Mouse (Mus musculus) heart, postnatal 25 days (tissue): ENCODE results near the gene Nfe2l1. TPM values are rescaled to one million over a fixed set of nuclear protein-coding genes. Genes with fewer than 3 reads are reported as not detected.

Source experiments
- DNase-seq: peaks from one replicate; pipeline ENCODE4 v3.0.0; 2022; ENCODE audit warnings: low spot score
- intact Hi-C: fragments of 180-260 bp; cut with DNase I; formaldehyde crosslinking; loops from one replicate; pipeline ENCODE4 v1.15.1; 2025
- total RNA-seq, 2 experiments: library from RNA; stranded (reverse); gene quantifications; 2 replicates each; pipeline ENCODE4 v1.2.3; 2021

The Nfe2l1 gene
- 100 to 1,000 TPM; 346 to 370 TPM for total RNA-seq

DNA sequence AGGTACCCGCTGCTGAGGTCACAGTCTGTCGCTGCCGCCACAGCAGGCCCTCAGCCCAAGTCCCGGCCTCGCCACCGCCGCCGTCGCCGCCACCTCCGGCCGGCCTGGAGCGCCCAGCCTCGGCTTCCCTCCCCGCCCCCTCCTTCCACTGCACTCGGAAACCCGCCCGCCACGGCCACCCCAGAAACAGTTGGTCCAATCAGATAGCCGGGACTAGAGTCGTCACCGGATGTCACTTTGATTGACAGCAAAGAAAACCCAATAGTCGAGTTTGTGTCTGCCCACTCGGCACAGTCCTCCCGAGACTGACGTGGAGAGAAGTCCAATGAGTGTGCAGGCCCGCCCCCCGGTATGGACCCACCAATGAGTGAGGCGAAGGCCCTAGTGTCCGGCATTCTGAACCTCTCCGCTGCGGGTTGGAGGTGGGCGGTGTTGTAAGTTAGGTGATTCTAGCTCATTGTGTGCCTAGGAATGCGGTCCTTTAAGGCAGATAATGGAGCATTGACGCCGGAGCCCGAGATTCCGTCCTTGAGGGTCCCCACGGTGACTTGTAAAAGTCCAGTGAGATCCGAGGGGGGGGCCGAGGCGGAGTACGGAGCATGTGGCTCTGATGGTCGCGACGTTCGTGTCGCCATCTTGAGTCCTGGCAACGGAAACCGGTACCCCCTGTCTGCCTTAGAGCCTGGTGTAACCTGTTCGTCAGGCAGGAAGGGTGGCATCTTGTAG is at the start of gene Nfe2l1:
TSS of gene Nfe2l1 (minus strand) at position 156 of the 726 bp plus-strand sequence.
- intact Hi-C loops = loop anchor here (5.0 kb wide), 1 partner anchor 43 kb away; the partner anchor contains the start of gene Cbx1
- peak; percentile 99 for DNase-seq

GRCm38 (mm10) chr11:96879359-96879758 is 49.6 kb upstream of the Nfe2l1 start:
- intact Hi-C loops = no loop called here
- DNase-seq = no peak

DNA sequence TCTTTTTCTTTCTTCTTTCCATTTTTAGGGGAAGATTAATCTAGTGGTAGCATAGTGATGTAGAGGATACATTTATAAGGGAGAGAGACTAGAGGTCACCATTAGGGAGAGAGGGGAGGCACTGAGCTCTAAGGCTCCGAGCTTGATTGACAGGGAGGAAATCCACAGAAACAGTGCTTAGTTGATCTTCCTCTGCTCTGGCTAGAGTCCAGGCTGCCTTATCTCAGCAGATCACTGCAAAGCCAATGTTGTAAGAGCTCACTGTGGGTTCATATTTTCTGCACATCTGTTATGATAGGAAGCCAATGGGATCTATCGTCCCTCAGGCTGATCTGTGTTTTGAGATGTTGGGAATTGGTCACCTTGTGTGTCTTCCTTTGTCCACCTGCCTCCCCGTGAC is 48.9 kb upstream of the Nfe2l1 start:
- no peak for DNase-seq
- intact Hi-C loops = no loop called here

- no peak for DNase-seq
- intact Hi-C loops = no loop called here
These were observed 47.3 kb upstream of the Nfe2l1 start for GRCm38 (mm10) chr11:96877071-96877470.

DNA sequence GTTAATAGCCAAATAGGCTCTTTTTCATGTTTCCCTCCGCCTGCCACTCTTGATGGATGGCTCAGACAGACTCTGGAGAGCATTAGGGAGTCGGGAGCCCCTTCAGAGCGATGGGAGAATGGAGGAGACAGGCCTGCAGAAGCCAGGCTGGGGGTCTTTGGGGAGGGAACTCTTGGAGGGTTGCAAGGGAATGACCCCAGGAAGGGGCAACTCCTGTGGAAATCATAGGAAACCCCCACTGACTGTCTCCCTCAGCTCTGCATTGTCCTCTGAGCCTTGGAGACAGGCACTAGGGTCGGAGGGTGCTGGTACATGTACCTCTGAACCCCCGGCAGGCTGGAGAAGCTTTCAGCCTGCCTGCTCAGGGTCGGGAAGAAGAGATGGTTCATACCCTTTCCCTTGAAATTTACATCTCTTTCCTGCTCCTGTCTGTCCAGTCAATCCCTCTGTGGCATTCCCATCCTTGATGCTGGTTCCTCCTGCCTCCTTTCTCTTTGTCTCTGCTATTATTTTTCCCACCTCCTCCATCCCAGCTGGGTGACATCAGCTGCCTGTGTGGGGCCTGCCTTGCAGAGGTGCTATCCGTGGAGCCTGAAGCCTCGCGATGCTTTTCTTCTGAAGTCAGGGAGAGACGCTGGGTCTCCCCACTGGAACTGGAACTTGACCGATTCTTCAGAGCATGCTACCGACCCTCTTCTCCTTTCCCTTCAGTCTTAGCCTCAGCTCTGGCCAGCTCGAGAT is 46.7 kb upstream of the Nfe2l1 start:
- no peak for DNase-seq
- intact Hi-C loops = no loop called here

- intact Hi-C loops = no loop called here
- DNase-seq = peak; percentile 26
These were observed 46.0 kb upstream of the Nfe2l1 start for GRCm38 (mm10) chr11:96875745-96876144.

- intact Hi-C loops = no loop called here
- no peak for DNase-seq
These were observed 45.5 kb upstream of the Nfe2l1 start for GRCm38 (mm10) chr11:96875270-96875669.

DNA sequence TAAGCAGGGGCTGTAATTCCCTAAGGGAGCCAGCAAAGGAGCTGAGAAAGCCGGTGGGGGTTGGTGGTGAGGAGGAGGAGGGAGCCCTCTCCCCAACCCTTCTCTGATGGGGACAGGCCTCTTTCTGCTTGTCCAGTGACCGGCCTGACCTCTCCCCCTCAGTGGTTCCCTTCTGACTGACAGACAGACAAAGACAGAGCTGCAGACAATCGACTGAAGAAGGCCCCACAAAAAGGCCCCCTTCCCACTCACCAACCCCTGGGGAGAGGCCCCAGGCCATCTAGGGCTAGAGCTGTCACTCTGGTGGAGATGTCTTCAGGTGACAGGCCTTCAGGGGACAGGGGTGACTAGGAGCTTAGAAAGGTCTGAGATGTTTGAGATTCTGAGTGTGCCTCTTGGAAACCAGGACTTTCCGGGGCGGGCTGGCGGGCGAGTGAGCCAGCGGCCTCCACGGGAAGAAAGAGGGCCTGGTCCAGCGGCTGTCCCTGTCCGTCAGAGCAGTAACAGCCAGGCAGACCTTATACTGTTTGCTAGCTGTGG is 43.9 kb upstream of the Nfe2l1 start:
- intact Hi-C loops = loop anchor here (2.0 kb wide), 1 partner anchor 19 kb away; no protein-coding TSS in a partner anchor
- no peak for DNase-seq

DNA sequence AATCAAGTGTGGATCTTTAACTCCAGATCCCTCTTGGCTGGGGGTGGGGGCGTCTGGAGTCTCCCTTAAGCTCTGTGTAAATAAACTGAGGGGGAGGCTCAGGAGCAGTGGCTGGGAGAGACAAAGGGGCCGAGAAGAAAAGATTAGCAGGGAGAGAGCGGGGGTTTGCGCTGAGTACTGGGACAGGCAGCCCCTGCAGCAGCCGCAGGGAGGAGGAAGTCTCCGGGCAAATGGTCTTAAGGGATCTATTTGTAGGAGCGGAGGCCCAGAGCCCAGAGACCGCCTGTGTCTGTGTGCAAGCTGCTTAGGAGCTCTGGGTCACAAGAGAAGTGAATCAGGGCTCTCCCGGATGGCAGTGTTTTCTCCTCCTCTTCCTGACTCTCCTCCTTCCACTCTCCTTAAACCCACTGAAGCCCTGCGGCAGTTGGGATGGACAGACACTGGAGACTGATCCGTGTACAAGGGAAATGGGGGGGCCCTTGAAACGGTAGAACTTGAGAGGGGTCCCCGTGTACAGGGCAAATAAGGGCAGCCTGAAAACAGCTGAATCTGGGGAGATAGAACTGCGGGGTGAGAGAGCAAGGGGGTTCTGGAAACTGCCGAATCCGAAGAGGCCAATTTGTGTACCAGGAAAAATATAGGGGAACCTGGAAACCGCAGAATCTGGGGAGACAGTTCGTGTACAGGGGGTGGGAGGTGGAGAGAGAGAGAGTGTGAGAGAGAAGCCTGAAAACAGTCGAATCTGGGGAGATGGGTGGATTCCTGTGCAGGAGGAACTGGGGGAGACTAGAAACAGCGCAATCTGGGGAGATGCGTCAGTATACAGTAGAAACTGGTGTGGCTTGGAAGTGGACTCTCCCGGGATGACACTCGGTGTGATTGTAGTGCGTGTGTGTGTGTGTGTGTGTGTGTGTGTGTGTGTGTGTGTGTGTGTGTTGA is 42.9 kb upstream of the Nfe2l1 start:
- intact Hi-C loops = loop anchor here (2.0 kb wide), 1 partner anchor 20 kb away; no protein-coding TSS in a partner anchor
- DNase-seq = no peak

- intact Hi-C loops = loop anchor here (1.0 to 10.0 kb wide), 5 partner anchors 43 to 312 kb away; no protein-coding TSS in a partner anchor
- DNase-seq = no peak
These were observed 37.4 kb upstream of the Nfe2l1 start for GRCm38 (mm10) chr11:96867149-96867548.

GRCm38 (mm10) chr11:96863206-96863995 is 33.6 kb upstream of the Nfe2l1 start:
- no peak for DNase-seq
- intact Hi-C loops = loop anchor here (2.0 to 10.0 kb wide), 5 partner anchors 81 to 585 kb away; no protein-coding TSS in a partner anchor

DNA sequence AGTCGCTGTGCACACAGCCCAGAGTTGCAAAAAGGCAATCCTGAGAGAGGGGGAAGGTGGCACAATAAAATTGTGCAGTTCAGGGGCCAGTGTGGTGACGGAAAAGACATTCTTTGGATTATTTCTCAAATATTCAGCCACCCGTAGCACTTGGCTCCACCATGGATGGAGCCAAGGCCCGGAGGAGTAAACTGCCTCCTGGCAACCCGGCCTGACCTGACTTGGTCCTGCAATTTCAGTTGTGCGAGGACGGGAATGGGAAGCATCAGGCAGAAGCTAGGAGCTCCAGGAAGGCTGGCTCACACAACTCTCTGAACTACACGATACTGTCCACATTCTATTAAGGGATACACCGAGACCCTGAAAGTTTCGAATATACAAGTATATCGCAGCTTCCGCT is 32.8 kb upstream of the Nfe2l1 start:
- intact Hi-C loops = loop anchor here (2.0 to 10.0 kb wide), 5 partner anchors 80 to 584 kb away; no protein-coding TSS in a partner anchor
- no peak for DNase-seq

- peak; percentile 86 for DNase-seq
- intact Hi-C loops = loop anchor here (2.0 to 10.0 kb wide), 6 partner anchors 37 to 583 kb away; no protein-coding TSS in a partner anchor
These were observed 32.1 kb upstream of the Nfe2l1 start for GRCm38 (mm10) chr11:96861878-96862289.

GRCm38 (mm10) chr11:96861446-96861845 is 31.7 kb upstream of the Nfe2l1 start:
- intact Hi-C loops = loop anchor here (2.0 to 10.0 kb wide), 4 partner anchors 37 to 307 kb away; no protein-coding TSS in a partner anchor
- peak; percentile 68 for DNase-seq

GRCm38 (mm10) chr11:96860564-96860963 is 30.8 kb upstream of the Nfe2l1 start:
- intact Hi-C loops = loop anchor here (1.0 to 10.0 kb wide), 5 partner anchors 36 to 306 kb away; no protein-coding TSS in a partner anchor
- peak; percentile 74 for DNase-seq

- intact Hi-C loops = loop anchor here (1.0 to 10.0 kb wide), 5 partner anchors 35 to 305 kb away; no protein-coding TSS in a partner anchor
- DNase-seq = no peak
These were observed 29.9 kb upstream of the Nfe2l1 start for GRCm38 (mm10) chr11:96859635-96860034.

DNA sequence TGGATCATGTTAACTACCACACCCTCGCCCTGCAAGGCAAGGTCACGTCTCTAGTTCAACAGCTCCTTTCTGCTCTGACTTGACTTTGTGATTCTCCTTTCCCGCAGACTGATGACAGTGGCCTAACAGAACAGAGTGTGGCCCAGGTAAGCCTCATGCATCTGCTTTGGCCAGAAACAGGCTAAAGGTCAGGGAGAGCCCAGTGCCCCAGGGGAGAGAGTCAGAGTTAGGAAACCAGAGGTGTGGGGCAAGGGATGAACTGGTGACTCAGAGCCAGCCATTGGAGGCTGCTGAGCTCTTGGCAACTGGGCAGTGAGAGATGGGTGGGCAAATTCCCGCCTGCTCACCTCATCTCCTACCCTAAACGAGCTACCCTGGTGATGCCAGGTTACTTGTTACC is 27.7 kb upstream of the Nfe2l1 start:
- no peak for DNase-seq

More for the DNA sequence above, 27.7 kb upstream of the Nfe2l1 start:
- intact Hi-C loops = no loop called here
